Mouse (Mus musculus) CD4-positive, CD25-positive, alpha-beta regulatory T cell, adult 2 months (primary cell): ENCODE results near the gene Olfr1051.
"Not testable (repeated sequence)": the region's sequence is repeated elsewhere in the genome, so short reads cannot be mapped to it uniquely, and the experiment has no call there.

Source experiments
- DNase-seq: peaks from one replicate; pipeline ENCODE4 v3.0.0-alpha.2; 2012; ENCODE audit warnings: low read depth, low spot score

The Olfr1051 gene

DNA sequence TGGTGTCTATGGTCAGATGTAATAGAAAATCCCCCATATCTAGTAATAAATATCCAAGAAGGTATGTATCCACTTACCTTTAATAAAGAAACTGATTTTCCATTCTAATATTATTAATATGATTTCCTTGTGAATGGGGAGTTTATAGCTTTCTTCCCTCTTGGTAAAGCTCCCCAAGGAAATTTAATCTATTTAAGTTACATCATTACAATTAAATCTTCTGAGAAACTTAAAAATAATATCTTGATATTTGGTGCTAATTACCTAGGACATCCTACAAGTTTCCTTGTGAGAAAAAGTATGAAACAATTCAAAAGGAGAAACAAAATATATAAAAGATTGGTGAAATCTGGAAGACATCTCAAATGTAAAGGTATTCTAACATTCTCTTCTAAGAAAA lies at the start of gene Olfr1051:
Olfr1051 (minus strand) TSS at position 101 of the 400 bp plus-strand sequence.
- not testable (repeated sequence) for DNase-seq

DNA sequence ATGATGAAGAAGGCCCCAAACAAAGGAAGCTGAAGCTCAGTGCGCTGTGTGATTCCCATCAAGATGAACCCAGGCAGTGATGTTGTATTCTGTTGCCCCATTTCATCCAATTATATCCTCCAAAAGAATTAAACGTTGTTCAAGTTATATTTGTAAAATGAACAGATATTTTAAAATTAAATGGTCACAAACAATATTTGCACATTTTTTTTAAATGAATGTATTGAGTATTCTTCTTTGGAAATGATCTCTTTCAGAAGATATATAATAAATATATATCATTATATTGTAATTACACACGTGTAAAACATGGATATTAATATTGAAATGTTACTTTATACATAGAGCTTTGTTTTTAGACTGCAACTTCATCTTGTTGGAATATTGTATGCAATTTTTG lies 36.3 kb upstream of the Olfr1051 start, which contains the start of gene Olfr1053:
Olfr1053 (minus strand) TSS at position 101 of the 400 bp plus-strand sequence.
- DNase-seq = no peak

DNA sequence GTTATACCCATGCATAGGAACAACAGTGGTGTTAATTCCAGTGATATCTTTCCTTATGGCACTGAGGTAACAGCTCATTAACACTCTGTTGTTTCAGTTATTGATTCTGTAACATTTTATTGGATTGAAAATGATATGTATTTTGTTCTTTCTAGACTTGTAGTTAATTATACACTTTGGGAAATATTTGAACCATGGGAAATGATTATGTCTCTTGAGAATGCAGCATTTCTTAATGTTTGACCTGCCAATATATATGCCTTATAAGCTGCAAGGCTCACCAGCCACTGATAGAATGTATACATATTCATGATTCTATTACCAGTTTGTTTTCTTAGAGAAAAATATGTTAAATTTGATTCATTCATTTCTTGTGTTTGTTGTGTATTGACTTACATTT lies 13.3 kb upstream of the Olfr1051 start, which contains the start of gene Olfr1052:
Olfr1052 (plus strand) TSS at position 301 of the 400 bp plus-strand sequence.
- no peak for DNase-seq

DNA sequence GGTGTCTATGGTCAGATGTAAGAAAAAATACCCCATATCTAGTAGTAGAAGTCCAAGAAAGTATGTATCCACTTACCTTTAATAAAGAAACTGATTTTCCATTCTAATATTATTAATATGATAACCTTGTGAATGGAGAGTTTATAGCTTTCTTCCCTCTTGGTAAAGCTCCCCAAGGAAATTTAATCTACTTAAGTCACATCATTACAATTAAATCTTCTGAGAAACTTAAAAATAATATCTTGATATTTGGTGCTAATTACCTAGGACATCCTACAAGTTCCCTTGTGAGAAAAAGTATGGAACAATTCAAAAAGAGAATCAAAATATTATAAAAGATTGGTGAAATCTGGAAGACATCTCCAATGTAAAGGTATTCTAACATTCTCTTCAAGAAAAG lies 20.7 kb downstream of the Olfr1051 start, which contains the start of gene Olfr1049:
Olfr1049 (minus strand) TSS at position 101 of the 400 bp plus-strand sequence.
- DNase-seq = not testable (repeated sequence)

DNA sequence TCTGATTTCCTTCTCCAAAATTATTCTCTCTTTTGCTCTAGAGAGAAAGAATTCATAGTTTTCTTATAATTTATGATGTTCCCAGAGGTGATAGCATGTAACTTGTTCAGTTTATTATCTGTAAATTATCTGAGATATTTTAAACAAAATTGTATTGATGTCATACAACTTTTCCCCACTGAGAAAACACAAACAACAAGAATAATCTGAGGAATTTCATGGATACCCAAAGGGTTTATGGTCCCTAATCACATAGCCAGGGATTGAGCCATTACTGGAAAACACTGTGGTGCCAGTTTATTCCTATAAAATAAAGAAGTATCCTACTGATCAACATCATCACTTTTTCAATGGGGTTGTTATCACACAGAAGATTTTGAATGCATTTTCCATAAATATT lies 38.7 kb downstream of the Olfr1051 start, which contains the start of gene Olfr1048:
Olfr1048 (minus strand) TSS at position 101 of the 400 bp plus-strand sequence.
- no peak for DNase-seq

DNA sequence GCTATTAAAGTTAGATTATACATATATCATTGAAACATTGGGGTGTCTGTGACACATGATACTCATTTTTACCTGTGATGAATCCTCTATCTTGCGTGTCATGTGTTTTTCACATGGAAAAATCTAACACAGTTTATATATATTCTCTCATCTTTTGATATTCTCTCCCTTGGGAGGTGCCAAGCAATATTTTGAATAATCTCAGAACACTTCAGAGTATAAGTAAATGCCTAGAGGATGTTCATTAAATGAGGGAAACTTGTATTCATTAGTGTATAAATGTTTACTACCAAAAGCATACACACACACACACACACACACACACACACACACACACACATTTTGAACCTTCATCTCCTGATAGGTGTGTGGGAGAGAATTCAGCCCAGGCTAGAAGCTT lies 47.6 kb downstream of the Olfr1051 start, which contains the start of gene Olfr1047:
Olfr1047 (minus strand) TSS at position 101 of the 400 bp plus-strand sequence.
- no peak for DNase-seq
